In genomic region chr9:121359266-121359972, GRCm38 (mm10) we compare ENCODE assay signal across 10 mouse cellular contexts.
DNase-seq lines count a peak whose midpoint lies in the region; ATAC-seq lines count a peak whose summit lies in the region.
"Had no signal": no experiment of that assay in that cellular context is flagged by ENCODE, and none has a peak within 500 bp of the region (broad histone marks: within the 10 kb centered on the region; RNA-seq: fewer than 3 reads in every experiment).

No protein-coding gene starts in this region.

- H3K36me3 ChIP-seq in heart, embryonic 10.5 days, result peaks cover 7% of the 10 kb centered on the region
- H3K36me3 ChIP-seq in heart, embryonic 15.5 days, result peaks cover 5% of the 10 kb centered on the region
- H3K36me3 ChIP-seq in midbrain, embryonic 12.5 days, result peaks cover 7% of the 10 kb centered on the region; the same call in 1 of the 2 replicates

- H3K4me3 ChIP-seq in heart, embryonic 10.5 days, result no peak overlapping the region
- no peak overlapping the region for H3K4me3 ChIP-seq in brown adipose tissue, adult 24 weeks (ENCODE audit: insufficient read depth, low read depth, low read length)
- no peak overlapping the region for H3K4me3 ChIP-seq in heart, embryonic 15.5 days
- no peak overlapping the region for H3K4me3 ChIP-seq in midbrain, embryonic 12.5 days

- DNase-seq in heart, embryonic 10.5 days (ENCODE audit: low spot score), result no peak
- DNase-seq in heart, adult 8-10 months (ENCODE audit: low spot score), result no peak
- no peak for DNase-seq in adrenal gland, adult 2 months
- DNase-seq in MN1 (ENCODE audit: low spot score), result no peak
- no peak for DNase-seq in retina, postnatal 1 day
- DNase-seq: cerebellum, postnatal 14 days had no signal

- no peak for ATAC-seq in heart, embryonic 15.5 days (replicated peaks; ENCODE audit: insufficient number of reproducible peaks, insufficient read depth, low FRiP score, low read depth)
- ATAC-seq in midbrain, embryonic 12.5 days (ENCODE audit: low FRiP score, low read depth), result no peak

- no peaks in the 10 kb centered on the region for H3K27me3 ChIP-seq in heart, embryonic 10.5 days (ENCODE audit: insufficient read depth, poor library complexity, severe bottlenecking)
- H3K27me3 ChIP-seq in heart, embryonic 15.5 days, result no peaks in the 10 kb centered on the region
- no peaks in the 10 kb centered on the region for H3K27me3 ChIP-seq in midbrain, embryonic 12.5 days

- no peaks in the 10 kb centered on the region for H3K9me3 ChIP-seq in heart, embryonic 10.5 days
- H3K9me3 ChIP-seq in heart, embryonic 15.5 days (replicated peaks), result no peaks in the 10 kb centered on the region
- H3K9me3 ChIP-seq in midbrain, embryonic 12.5 days, result no peaks in the 10 kb centered on the region
- H3K9me3 ChIP-seq: megakaryocyte, embryonic 14.5 days had no signal

- H3K27ac ChIP-seq in heart, embryonic 10.5 days, result peak overlapping the region; percentile 72
- peak overlapping the region; percentile 79 for H3K27ac ChIP-seq in brown adipose tissue, adult 24 weeks (replicated peaks; ENCODE audit: low read depth, low read length)
- H3K27ac ChIP-seq in heart, embryonic 15.5 days, result peak overlapping the region; percentile 89
- peak overlapping the region; percentile 92 for H3K27ac ChIP-seq in midbrain, embryonic 12.5 days (replicated peaks)

- H3K4me1 ChIP-seq in heart, embryonic 10.5 days, result peaks cover 60% of the 10 kb centered on the region
- H3K4me1 ChIP-seq in brown adipose tissue, adult 24 weeks (ENCODE audit: control insufficient read depth, insufficient read depth, insufficient read length, low read length), result peaks cover 53% of the 10 kb centered on the region
- H3K4me1 ChIP-seq in heart, embryonic 15.5 days (replicated peaks), result peaks cover 66% of the 10 kb centered on the region
- H3K4me1 ChIP-seq in midbrain, embryonic 12.5 days, result peaks cover 48% of the 10 kb centered on the region

- 52% methylated on average over 3 of the region's 3 CpGs for WGBS in heart, embryonic 10.5 days
- WGBS in heart, embryonic 15.5 days, result 55% methylated on average over 3 of the region's 3 CpGs
- WGBS in midbrain, embryonic 12.5 days, result 73% methylated on average over 3 of the region's 3 CpGs

- H3K4me2 ChIP-seq in heart, embryonic 15.5 days, result no peak overlapping the region
- H3K4me2 ChIP-seq in midbrain, embryonic 12.5 days (replicated peaks), result no peak overlapping the region

- H3K9ac ChIP-seq in heart, embryonic 15.5 days, result peak overlapping the region; percentile 4; the same call in 1 of the 2 replicates
- H3K9ac ChIP-seq in midbrain, embryonic 12.5 days (replicated peaks), result no peak overlapping the region
